Mouse (Mus musculus) forebrain, embryonic 11.5 days (tissue): ENCODE results near the gene Thumpd3. TPM values are rescaled to one million over a fixed set of nuclear protein-coding genes. Genes with fewer than 3 reads are reported as not detected.

ENCODE experiments used
- ATAC-seq: fragments of 200-750 bp; cut with Nextera tagmentation; replicated peaks from 2 replicates; pipeline ENCODE4 v1.8.0; 2017; ENCODE audit warnings: moderate TSS enrichment; ENCODE audit not compliant: low FRiP score
- DNase-seq: peaks from one replicate; pipeline ENCODE4 v3.0.0-alpha.2; 2017; ENCODE audit warnings: low spot score
- H3K27ac ChIP-seq: fragments of 300-500 bp; sonication (generic); 2 replicates; pipeline ENCODE4 v1.5.1; 2014; ENCODE audit warnings: low read depth, low read length
- H3K27me3 ChIP-seq: fragments of 300-500 bp; sonication (generic); 2 replicates; pipeline ENCODE4 v1.6.1; 2014; ENCODE audit warnings: mild to moderate bottlenecking, low read length, mixed read lengths; ENCODE audit not compliant: control insufficient read depth, insufficient read depth
- H3K36me3 ChIP-seq: fragments of 300-500 bp; sonication (generic); 2 replicates; pipeline ENCODE4 v1.6.1; 2014; ENCODE audit warnings: mild to moderate bottlenecking, low read length, moderate library complexity, mixed read lengths; ENCODE audit not compliant: control insufficient read depth, insufficient read depth
- H3K4me1 ChIP-seq: fragments of 300-500 bp; sonication (generic); replicated peaks from 2 replicates; pipeline ENCODE4 v1.6.1; 2014; ENCODE audit warnings: low read length, mixed read lengths; ENCODE audit not compliant: control insufficient read depth, insufficient read depth
- H3K4me2 ChIP-seq: fragments of 300-500 bp; sonication (generic); 2 replicates; pipeline ENCODE4 v1.6.1; 2014; ENCODE audit warnings: low read depth, mild to moderate bottlenecking, low read length, moderate library complexity, mixed read lengths; ENCODE audit not compliant: severe bottlenecking
- H3K4me3 ChIP-seq: fragments of 300-500 bp; sonication (generic); 2 replicates; pipeline ENCODE4 v1.5.1; 2014; ENCODE audit warnings: low read depth, low read length
- H3K9ac ChIP-seq: fragments of 300-500 bp; sonication (generic); 2 replicates; pipeline ENCODE4 v1.6.1; 2014; ENCODE audit warnings: low read length
- H3K9me3 ChIP-seq: fragments of 300-500 bp; sonication (generic); 2 replicates; pipeline ENCODE4 v1.6.1; 2016; ENCODE audit warnings: low read length, mixed read lengths; ENCODE audit not compliant: control insufficient read depth
- WGBS: fragments of 180-500 bp; shearing (Covaris S2); extraction: QIAGEN DNeasy Blood & Tissue Kit; methylation state at CpG from one replicate; pipeline ENCODE4 v1.1.7; 2014; 5-methylcytosine and 5-hydroxymethylcytosine counted together
- polyA plus RNA-seq: library from polyadenylated mRNA; unstranded; fragments of >200 nt; fragmentation: Nextera tagmentation; extraction: Ambion mirVana; gene quantifications from 2 replicates; pipeline ENCODE4 v1.2.1, GENCODE M21; 2014

Thumpd3 gene
- polyA plus RNA-seq = 54.8 and 58.6 TPM in 2 replicates

DNA sequence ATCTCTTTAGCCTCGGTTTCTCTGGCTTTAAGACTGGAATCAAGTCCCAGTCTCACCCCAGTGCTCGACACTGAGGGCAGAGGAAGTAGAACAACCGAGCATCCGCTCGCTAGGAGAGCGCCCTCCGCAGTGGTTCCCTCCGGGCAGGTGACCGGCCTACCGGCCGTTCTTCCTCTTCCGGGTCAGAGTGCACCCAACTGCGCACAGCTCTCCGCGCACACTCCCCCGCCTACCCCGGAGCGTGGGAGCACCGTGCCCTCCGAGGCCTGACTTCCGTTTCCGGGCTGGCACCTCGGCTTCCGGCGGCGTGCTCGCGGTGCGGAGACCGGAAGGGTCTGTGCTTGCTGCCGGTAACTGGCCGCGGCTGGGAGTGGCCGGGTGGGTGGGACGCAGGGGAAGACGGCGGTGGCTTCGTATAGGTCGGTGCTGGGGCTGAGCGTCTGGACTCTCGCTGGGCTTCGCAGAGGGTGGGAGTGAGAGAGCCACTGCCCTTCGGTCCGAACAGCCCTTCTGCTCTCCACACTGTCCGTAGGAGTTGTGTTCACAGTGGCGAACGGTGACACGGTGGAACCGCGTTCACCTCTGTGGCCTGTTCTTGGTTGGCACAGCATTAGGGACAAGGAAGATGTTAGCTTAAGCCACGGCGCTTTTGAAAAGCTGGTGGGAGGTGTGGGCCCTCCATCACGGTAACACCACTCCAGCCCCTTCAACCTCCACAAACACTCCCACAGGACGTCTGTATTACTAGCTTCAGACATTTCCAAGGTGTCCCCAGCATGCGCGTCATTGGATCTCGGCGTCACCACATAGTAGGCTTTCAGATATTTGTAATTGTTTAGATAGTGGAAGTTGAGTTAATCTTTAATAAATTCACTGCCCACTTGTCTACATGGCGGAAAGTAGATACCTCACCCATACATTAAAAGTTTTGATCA is at the start of gene Thumpd3:
Thumpd3 (plus strand) TSS at position 185 of the 935 bp plus-strand sequence.
- Histone ChIP-seq H3K9me3 (no peaks in the 10 kb centered on the region), H3K27me3 (no peaks in the 10 kb centered on the region), H3K4me1 (no peaks in the 10 kb centered on the region; the same call in 1 of the 2 replicates), H3K36me3 (peaks cover 4% of the 10 kb centered on the region; the same call in 1 of the 2 replicates), H3K4me3 (peak within 1 kb of the TSS; percentile 80), H3K4me2 (peak within 1 kb of the TSS; percentile 91), H3K27ac (peak within 1 kb of the TSS; percentile 79), H3K9ac (peak within 1 kb of the TSS; percentile 78)
- under 1% methylated on average over 58 of the region's 59 CpGs for WGBS
- DNase-seq (peak; percentile 99), ATAC-seq (peak; percentile 99)

DNA sequence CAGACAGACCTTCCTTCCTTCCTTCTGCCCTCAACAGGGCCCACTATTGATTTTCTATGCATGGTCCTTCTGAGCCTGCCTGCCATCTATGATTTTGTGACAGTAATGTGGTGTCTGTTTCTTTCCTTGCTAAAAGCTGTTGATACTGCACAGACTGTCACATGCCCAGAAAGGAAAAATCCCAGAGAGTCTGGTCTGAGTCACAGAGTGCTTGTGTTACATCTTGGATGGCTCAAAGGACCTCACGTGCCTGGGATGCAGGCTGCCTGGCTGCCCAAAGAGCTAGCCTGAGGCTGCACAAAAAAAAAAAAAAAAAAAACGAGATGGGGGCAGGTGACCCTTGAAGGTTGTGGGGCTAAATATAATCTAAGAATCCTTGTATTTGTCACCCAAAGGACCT is 46.8 kb upstream of the Thumpd3 start:
- WGBS = 38% methylated on average over 2 of the region's 2 CpGs
- Histone ChIP-seq H3K4me3 (no peak overlapping the region), H3K4me2 (no peak overlapping the region), H3K4me1 (no peaks in the 10 kb centered on the region), H3K9me3 (no peaks in the 10 kb centered on the region), H3K36me3 (no peaks in the 10 kb centered on the region), H3K27me3 (no peaks in the 10 kb centered on the region), H3K27ac (no peak overlapping the region), H3K9ac (no peak overlapping the region)
- DNase-seq (no peak), ATAC-seq (no peak)

DNA sequence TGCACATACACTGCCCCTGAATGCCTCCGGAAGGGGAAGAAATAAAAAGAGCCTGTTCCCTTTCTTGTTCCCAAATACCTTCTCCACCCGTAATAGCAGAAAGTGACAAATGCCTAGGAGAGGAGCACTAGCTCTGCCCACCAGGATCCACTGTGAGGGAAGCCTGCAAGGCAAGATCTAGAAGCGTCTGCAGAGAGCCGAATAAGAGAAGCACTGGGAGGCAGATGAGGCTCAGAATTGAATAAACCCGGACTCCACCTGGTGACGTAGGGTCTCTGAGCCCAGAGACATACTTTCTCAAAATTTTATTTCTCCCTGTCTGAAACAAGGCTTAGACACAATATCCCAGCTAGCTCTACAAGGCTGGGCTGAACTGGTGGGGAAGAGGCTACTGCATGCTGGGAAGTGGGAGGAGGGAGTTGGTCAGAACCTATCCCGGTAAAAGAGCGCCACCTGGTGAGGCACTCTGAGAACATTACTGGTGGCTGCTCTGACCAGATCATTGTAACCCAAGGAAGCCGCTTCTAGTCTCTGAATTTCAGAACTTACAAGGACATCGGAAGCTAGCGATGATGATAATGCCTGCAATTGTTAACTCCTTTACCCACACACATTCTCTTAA is 45.2 kb upstream of the Thumpd3 start:
- no peaks in the 10 kb centered on the region for H3K9me3 ChIP-seq
- DNase-seq (peak; percentile 92), ATAC-seq (peak; percentile 89)
- H3K9ac ChIP-seq = no peak overlapping the region; the same call in 1 of the 2 replicates
- no peak overlapping the region for H3K27ac ChIP-seq
- no peaks in the 10 kb centered on the region for H3K27me3 ChIP-seq
- H3K4me1 ChIP-seq = no peaks in the 10 kb centered on the region
- no peak overlapping the region for H3K4me3 ChIP-seq
- WGBS = 45% methylated on average over 11 of the region's 11 CpGs
- no peaks in the 10 kb centered on the region for H3K36me3 ChIP-seq
- no peak overlapping the region for H3K4me2 ChIP-seq

DNA sequence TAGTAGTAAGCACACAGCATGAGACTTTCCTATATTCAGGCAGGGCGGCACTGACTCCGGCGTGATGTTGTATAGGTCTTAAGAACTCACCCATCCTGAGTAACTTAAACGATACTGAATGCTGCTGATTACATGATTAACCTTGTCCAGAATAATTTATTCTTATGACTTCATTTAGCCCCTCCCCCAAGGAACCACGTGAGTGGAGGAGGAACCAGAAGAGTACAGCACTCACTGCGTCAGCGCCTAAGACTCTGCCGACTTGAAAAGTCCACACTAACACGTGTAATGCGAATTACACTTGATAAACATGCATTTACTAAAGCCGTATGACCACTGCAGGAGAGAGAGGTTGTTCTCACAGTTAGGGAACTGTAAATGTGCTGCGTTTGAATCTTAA is 44.3 kb upstream of the Thumpd3 start:
- H3K9ac ChIP-seq = no peak overlapping the region
- H3K9me3 ChIP-seq = no peaks in the 10 kb centered on the region
- no peak overlapping the region for H3K27ac ChIP-seq
- no peak for ATAC-seq
- DNase-seq = no peak
- no peak overlapping the region for H3K4me2 ChIP-seq
- 81% methylated on average over 12 of the region's 12 CpGs for WGBS
- H3K4me3 ChIP-seq = no peak overlapping the region
- no peaks in the 10 kb centered on the region for H3K27me3 ChIP-seq
- no peaks in the 10 kb centered on the region for H3K36me3 ChIP-seq
- no peaks in the 10 kb centered on the region for H3K4me1 ChIP-seq

DNA sequence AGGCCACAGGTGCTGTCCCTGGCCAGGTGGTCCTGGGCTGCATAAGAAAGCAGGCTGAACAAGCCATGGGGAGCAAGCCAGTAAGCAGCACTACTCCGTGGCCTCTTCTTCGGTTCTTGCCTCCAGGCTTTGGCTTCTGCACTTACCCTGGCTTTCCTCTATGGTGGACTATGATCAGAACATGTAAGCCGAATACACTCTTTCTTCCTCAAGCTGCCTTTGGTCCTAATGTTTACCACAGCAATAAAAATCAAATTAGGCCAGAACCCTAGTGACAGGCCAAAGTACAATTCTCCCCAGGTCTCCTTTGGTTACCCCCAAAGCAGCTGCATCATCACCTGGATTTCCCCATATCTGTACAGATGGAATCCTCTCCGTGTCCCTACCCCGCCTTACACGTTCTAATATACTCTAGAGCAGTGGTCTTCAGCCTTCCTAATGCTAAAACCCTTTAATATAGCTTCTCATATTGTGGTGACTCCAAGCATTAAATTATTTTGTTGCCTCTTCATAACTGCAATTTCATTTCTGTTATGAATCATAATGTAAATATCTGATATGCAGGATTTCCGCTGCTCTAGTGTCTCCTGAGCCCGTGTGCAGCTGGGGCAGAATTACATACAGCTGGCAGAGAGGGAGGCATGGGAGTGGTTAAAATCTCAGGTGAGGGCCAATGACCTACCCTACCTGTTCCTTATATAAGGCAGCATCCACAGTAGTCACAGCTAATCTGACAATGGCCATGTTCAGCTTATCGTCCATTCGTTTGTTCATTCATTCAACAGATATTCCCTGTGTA is 42.5 kb upstream of the Thumpd3 start:
- Histone ChIP-seq H3K9ac (no peak overlapping the region), H3K27ac (no peak overlapping the region), H3K4me3 (no peak overlapping the region), H3K36me3 (no peaks in the 10 kb centered on the region), H3K27me3 (no peaks in the 10 kb centered on the region), H3K4me2 (no peak overlapping the region), H3K9me3 (no peaks in the 10 kb centered on the region), H3K4me1 (no peaks in the 10 kb centered on the region)
- no peak for DNase-seq
- 97% methylated on average over 10 of the region's 10 CpGs for WGBS
- no peak for ATAC-seq

DNA sequence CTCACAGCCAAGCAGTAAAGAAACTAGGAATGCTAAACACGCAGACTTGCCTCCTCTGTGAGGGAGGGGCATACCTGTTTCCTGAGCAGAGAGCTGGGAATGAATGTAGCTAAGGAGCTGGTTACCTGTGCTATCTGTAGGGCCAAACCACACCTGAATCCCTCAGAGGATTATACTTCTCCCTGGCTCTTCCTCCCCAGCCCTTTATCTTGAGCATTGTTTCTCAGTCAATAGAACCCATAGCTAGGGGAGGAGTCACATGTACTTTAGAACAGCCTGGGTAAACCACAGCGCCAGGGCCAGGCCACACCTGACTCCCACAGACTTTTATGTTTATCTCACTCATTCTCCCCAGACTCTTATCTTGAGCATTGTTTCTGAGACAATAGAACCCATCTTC is 39.2 kb upstream of the Thumpd3 start:
- Histone ChIP-seq H3K27me3 (no peaks in the 10 kb centered on the region), H3K4me2 (no peak overlapping the region), H3K9me3 (no peaks in the 10 kb centered on the region), H3K4me3 (no peak overlapping the region), H3K4me1 (no peaks in the 10 kb centered on the region; the same call in 1 of the 2 replicates), H3K9ac (no peak overlapping the region), H3K27ac (no peak overlapping the region), H3K36me3 (no peaks in the 10 kb centered on the region)
- no peak for ATAC-seq
- WGBS = 69% methylated on average over 2 of the region's 2 CpGs
- DNase-seq = no peak

DNA sequence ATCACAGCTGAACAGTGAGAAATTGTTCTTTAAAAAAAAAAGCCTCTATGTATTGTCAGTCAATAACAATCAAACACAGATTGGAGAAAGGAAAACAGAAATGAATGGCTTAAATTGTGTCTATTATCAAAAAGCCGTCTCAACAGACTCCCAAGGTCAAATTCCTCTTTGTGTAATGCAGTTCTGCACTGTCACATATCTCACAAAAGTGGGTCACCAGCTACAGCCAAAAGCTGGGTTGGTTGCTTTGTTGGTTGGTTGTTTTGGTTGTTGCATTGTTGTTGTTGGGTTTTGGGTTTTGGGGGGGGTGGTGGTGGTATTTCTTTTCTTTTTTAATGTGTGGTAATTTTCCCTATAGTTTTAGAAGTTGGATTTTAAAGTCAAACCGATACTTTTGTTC is 34.1 kb upstream of the Thumpd3 start:
- no peaks in the 10 kb centered on the region for H3K27me3 ChIP-seq
- DNase-seq = no peak
- peaks cover 7% of the 10 kb centered on the region for H3K4me1 ChIP-seq
- H3K36me3 ChIP-seq = no peaks in the 10 kb centered on the region
- WGBS = 30% methylated on average over 2 of the region's 2 CpGs
- peak overlapping the region; percentile 86 for H3K27ac ChIP-seq
- no peaks in the 10 kb centered on the region for H3K9me3 ChIP-seq
- no peak overlapping the region for H3K9ac ChIP-seq
- no peak for ATAC-seq
- H3K4me2 ChIP-seq = no peak overlapping the region
- no peak overlapping the region for H3K4me3 ChIP-seq

DNA sequence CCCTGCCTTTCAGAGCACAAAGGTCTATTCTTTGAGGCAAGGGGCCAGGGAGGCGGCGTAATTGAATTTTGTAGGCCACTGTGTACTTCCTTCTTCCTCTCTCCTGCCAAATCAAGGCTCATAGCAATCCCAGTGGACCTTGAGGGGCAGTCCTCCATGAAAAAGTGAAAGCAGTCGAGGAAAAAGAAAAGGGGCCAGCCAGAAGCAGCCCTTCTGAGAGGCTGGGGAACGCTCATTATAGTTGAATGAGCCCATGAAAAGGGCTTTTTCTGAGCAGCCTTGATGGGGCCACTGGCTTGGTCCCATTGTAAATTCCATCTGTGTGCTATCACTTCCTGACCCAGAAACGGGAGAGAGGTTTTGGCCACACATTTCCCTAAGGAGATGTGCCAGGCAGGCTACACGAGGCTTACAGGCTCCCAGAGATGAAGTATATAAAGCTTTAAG is 33.5 kb upstream of the Thumpd3 start:
- Histone ChIP-seq H3K36me3 (no peaks in the 10 kb centered on the region), H3K4me1 (peaks cover 7% of the 10 kb centered on the region), H3K27me3 (no peaks in the 10 kb centered on the region), H3K9me3 (no peaks in the 10 kb centered on the region), H3K4me2 (no peak overlapping the region), H3K4me3 (no peak overlapping the region), H3K9ac (no peak overlapping the region), H3K27ac (peak overlapping the region; percentile 86)
- peak; percentile 87 for ATAC-seq
- WGBS = 5% methylated on average over 6 of the region's 6 CpGs
- DNase-seq = peak; percentile 70
